Mouse (Mus musculus) bone marrow, adult 2 months (tissue): Measurements from ENCODE around the gene Ttll13.

Experiments used
- CTCF ChIP-seq: fragments of 200-500 bp; IDR thresholded peaks from 2 replicates; pipeline ENCODE4 v1.5.1; 2011; ENCODE audit warnings: low read length, control low read depth; ENCODE audit not compliant: control insufficient read depth, insufficient read depth
- POLR2A ChIP-seq: fragments of 200-500 bp; IDR thresholded peaks from 2 replicates; pipeline ENCODE4 v1.6.1; 2011; ENCODE audit warnings: low read depth, mild to moderate bottlenecking, control low read depth, low read length, borderline replicate concordance; ENCODE audit not compliant: control insufficient read depth

DNA sequence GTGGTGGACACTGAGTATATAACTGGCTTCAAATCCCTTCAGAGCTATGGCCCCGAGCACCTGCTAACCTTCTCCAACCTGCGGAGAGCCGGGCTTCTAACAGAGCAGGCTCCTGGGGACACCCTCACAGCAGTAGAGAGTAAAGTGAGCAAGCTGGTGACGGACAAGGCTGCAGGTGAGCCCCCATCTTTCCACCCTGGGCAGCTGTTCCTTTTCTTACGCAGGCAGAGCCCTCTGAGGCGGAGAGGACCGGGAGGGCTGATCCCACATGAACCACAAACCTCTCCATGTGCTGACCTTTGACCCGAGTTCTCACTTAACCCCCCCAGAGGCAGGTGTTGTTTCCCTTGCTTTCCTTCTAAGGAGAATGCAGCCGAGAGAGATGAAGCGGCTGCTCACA is 41.6 kb downstream of the Ttll13 start:
- TF ChIP-seq POLR2A (no peak), CTCF (no peak)
